Mouse (Mus musculus) cerebellum, postnatal 10 days (tissue): ENCODE results near the gene Zfp791.
"Not testable (repeated sequence)": the region's sequence is repeated elsewhere in the genome, so short reads cannot be mapped to it uniquely, and the experiment has no call there.

Source experiments
- DNase-seq, 2 experiments: peaks; one replicate each; pipeline ENCODE4 v3.0.0; 2021; ENCODE audit warnings: mixed read lengths in 2 of 2

Zfp791 gene

GRCm38 (mm10) chr8:85082169-85082568 is 40.7 kb downstream of the Zfp791 start:
- not testable (repeated sequence) for DNase-seq

DNA sequence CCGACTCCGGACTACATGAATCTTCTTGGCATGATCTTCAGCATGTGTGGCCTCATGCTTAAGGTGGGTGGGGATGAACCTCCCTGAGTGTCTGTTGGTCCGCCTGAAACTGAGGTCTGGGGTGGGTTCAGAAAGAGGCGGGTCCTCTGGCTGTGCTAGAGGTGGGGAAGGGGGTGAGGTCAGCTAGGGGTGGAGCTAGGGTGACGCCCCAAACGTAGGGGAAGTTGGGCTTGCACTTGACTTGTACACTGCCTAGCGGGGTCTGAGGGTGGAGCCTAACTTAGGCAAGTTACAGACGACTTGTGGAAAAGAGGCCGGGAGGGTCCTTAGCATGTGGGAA is 41.7 kb downstream of the Zfp791 start, which contains the start of gene Wdr83:
TSS of gene Wdr83 (minus strand) at position 91 of the 340 bp plus-strand sequence.
- peak in 1 of 2 experiments; percentile 45 for DNase-seq

- DNase-seq, result peak; percentile 71 to 77
Observed at GRCm38 (mm10) chr8:85080532-85081215, 42.2 kb downstream of the Zfp791 start, which contains the start of gene Wdr83os. Gene Wdr83os (plus strand): TSS chr8:85080740.

DNA sequence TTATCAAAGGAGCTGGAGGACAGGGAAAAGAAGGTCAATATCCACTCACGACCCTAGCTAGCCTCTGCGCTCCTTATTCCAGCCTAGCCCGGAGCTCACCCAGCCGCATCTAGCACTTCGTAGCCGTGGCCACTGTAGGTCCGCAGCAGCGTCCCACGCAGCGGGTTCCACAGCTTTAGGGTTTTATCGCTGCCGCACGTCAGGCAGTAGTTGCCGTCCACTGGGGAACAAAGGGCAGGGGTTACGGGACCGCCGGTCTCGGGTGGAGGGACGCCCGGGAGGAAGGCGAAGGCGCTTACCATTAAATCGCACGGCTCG is 42.7 kb downstream of the Zfp791 start:
- DNase-seq, result no peak

- DNase-seq, result peak; percentile 87
Observed at GRCm38 (mm10) chr8:85076993-85077392, 45.9 kb downstream of the Zfp791 start.

DNA sequence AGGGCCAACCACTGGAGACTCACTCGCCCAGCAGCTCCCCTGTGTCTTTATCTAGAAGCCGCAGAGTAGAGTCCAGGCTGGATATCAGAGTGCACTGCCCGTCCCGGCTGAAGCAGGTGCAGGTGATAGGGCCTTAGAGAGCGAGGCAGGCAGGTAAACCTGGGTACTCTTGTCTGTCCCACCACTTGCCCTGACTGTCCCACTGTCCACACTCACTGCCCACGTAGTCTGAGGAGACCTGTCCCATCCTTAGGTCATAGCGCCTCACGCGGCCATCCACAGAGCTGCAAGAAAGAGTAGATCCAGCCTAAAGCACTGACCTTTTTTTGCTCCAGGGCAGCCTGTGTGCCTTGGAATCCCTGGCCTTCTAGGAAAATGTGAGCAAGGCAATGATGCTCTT is 46.9 kb downstream of the Zfp791 start:
- peak; percentile 74 to 77 for DNase-seq

DNA sequence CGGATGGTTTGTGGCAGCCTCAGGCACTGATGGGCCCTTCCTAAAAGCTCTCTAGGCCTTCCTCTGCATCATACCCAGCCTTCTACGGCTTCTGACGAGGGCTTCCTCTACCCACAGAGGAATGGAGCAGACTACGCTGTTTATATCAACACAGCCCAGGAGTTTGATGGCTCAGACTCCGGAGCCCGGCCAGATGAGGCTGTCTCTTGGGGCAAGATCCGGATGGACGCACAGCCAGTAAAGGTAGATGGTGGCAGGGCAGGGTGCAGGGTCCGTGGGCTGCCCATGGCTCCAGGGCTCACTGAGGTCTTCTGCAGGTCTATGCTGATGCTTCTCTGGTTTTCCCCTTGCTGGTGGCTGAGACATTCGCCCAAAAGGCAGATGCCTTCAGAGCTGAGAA is 48.3 kb downstream of the Zfp791 start:
- no peak for DNase-seq

- DNase-seq, result no peak
Observed at GRCm38 (mm10) chr8:85074167-85074566, 48.7 kb downstream of the Zfp791 start.

DNA sequence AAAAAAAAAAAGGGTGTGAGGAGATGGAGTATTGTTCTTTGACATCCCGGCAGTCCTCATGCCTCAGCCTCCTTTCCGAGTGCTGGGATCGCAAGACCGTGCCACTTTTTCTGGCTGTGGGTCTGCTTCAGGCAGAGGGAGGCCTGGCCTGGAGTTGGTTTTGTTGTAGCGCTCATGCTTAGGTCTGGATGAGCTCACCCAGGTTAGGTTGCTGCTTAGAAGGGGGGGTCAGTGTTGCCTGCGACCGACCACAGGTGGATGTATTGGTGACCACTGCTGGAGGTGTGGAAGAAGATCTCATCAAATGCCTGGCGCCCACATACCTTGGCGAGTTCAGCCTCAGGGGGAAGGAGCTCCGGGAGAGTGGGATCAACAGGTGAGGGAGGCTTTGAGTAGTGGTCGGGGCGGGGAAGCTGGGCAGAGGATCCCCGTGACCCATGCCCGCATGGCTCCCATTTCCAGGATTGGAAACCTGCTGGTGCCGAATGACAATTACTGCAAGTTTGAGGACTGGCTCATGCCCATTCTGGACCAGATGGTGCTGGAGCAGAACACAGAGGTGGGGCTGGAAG is 49.8 kb downstream of the Zfp791 start:
- no peak for DNase-seq

GRCm38 (mm10) chr8:85072364-85072929 is 50.4 kb downstream of the Zfp791 start:
- DNase-seq, result no peak

DNA sequence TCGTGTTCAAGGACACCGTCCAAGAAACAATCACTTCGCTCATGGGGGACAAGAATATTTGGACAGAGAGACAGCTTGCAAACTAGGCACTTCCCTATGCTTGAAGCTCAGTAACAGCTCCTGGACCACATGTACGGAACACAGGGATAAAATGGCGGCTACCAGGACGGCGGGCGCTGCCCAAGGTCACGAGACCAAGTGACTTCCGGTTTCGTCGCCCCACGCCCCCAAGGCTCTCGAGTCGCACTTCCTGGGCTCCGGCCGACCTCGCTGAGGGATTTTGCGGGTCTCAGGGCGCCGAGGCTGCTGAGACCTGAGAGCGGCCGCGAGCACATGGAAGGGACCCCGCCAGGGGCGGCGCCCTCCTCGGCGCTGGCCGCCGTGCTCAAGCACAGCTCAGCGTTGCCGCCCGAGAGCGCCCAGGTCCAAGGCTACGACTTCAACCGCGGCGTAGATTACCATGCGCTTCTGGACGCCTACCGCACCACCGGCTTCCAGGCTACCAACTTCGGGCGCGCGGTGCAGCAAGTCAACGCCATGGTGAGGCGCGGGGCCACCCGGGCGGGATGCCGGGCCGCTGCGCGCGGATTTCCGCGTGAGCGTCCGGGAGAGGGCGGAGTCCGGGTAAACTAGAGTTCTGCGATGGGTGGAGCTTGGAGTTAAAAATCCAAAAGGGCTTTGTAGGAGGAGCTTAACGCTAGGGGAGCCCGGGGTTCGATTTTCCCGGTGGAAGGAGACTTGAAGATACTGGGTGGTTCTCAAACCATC is 51.2 kb downstream of the Zfp791 start, which contains the start of gene Dhps:
TSS of gene Dhps (plus strand) at position 244 of the 768 bp plus-strand sequence.
- DNase-seq, result peak; percentile 94 to 95

DNA sequence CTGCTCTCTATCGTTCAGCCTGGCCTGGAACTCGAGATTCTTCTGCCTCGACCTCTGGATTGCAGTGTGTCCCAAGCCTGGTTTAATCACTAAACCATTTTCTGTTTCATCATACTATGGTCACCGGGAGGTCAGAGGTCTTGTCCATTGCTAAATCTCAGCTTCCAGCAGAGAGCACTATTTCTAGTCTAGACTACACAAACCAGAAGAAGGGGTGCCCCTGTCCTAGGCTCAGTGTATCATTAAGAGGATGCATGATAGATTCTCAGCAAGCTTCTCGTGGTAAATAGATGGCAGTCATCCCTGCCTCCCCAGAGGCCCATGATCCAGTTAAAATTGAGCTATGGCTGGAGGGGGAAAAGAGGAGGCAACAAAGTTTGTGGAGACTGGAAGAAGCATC is 51.9 kb downstream of the Zfp791 start:
- peak in 1 of 2 experiments; percentile 37 for DNase-seq

GRCm38 (mm10) chr8:85067982-85068381 is 54.9 kb downstream of the Zfp791 start, which contains the start of gene Gm5741:
Gene Gm5741 (minus strand): TSS chr8:85067982.
- DNase-seq, result peak; percentile 61

DNA sequence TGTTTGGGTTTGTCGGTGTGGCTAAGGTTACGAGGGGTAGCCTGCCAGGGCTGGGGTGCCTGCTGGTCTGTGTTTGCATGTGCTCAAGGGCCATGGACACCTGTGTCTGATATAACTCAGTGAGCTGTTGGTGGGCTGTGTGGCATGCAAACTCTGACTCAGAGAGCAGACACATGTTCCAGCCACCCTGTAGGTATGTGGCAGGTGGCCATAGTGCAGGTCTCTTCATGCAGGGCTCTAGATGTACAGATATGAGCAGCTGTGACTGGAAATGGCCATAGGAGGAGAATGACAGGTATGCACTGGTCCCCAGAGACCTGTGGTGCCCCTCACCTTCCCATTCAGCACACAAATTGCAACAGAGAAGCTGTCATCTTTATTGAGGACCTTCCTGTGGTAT is 55.7 kb downstream of the Zfp791 start:
- no peak for DNase-seq

DNA sequence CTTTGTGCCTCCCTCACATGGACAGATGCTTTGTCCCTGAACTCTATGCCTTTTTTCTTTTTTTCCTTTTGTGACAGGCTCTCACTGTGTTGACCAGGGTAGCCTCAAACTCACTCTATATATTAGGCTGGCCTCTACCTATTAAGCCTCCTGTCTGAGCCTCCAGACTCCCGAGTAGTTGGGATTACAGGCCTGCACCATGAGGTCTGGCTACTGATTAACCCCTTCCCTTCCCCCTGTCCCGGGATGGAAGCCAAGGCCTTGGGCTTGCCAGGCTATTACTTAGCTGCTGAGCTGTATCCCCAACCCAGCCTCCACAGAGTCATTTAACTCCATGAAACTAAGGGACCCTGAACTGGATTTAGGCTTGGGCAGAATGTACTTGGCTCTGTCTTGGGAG is 57.7 kb downstream of the Zfp791 start:
- DNase-seq, result no peak

DNA sequence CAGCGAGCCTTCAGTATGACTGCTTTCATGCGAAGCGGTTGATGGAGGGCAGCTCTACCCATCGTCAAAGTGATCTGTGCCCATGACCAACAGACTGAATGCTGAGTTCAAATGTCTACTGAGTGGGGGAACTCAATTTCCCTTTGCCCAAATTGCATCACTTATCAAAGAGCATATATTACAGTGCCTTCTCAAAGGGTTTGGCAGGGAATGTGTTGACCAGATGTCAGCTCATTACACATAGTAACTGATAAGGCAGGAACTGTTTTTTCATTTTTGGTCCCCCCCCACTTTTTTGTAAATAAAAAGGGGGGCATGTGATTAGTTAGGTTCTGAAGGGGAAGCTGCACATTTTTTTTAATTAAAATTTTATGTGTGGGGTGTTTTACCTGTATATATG is 60.3 kb downstream of the Zfp791 start:
- no peak for DNase-seq

- peak; percentile 95 to 97 for DNase-seq
Observed at GRCm38 (mm10) chr8:85059879-85060616, 62.8 kb downstream of the Zfp791 start, which contains the start of gene Fbxw9. Gene Fbxw9 (plus strand): TSS chr8:85060055.
